Mouse (Mus musculus): ENCODE measurements around the gene Ep400. TPM values are rescaled to one million over a fixed set of nuclear protein-coding genes. Genes with fewer than 3 reads are reported as not detected.
"Not testable (repeated sequence)": the region's sequence is repeated elsewhere in the genome, so short reads cannot be mapped to it uniquely, and the experiment has no call there.

Ep400 gene
- total RNA-seq, 2 experiments from 2014 or later = 30.1 to 87.2 TPM

GRCm38 (mm10) chr5:110779998-110780760 lies 9.7 kb upstream of the Ep400 start, which contains the start of gene Pus1:
TSS of gene Pus1 (minus strand) at chr5:110780659.
- ATAC-seq (ENCODE audit: poor library complexity, severe bottlenecking) = peak; percentile 95

DNA sequence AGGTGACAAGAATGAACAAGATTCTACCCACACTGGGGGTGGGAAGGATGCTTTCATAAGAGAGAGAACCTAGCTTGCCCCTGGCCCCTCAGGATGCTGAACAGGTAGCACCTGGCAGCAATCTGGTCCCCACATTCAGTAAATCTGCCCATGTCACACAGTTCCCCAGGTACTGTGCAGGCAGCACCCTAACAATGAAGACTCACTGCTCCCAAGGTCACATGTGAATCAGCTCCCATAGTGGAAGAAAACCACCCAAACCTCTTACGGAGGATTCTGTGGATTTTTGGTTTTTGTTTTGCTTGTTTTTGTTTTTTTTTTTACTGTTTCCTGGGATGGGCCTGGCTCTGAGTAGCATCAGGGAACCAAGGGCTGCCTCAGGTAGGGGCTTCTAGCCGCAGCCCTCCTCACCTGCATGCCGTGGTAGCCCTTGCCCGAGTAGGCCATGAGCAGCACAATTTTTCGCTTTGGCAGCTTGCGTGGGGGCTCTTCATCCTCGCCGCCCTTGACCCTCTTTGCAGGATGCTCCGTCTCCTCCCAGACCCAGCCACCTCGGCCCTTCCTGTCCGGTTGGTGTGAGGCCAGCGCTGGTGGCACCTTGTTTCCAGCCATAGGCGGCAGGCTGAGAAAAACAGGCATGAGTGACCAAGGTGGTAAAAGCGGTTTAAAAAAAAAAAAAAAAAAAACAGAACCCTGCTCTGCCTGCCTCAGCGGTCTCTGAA lies 8.9 kb upstream of the Ep400 start:
- peak; percentile 19 for ATAC-seq (ENCODE audit: poor library complexity, severe bottlenecking)

DNA sequence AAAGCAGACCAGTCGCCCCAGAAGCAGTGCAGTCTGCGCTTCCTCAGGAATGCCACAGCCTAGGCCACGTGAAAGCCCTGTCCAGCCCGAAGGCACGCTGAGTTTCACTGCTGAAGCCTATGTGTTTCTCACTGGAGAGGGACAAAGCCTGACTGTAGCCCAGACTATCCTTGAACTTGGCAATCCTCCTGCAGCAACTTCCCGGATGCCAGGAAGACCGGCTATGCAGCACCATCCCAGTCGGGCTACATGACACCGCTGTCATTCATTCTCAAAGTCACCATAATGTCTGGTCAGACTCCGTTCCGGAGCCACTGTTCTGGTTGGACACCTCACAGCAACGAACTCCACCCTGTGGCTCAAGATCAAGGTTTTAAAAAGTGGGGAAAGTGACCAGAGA lies 7.7 kb upstream of the Ep400 start:
- ATAC-seq (ENCODE audit: poor library complexity, severe bottlenecking) = no peak

DNA sequence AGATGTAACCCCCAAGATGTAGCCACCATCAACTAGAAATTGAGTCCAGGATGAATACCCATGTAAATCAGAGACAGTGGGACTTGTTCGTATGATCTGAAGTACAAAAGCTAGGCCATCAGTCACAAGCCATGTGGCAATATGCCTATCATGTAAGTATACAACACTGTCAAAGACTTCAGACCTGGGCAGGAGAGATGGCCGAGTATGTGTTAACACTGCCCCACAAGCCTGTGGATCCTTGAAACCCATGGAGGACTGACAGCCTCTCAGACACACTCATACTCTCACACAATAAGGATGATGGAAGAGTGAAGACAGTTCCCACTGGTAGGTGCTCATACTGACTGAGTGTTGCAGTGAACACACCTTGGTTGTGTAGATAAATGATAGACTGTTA lies 5.6 kb upstream of the Ep400 start:
- ATAC-seq (ENCODE audit: poor library complexity, severe bottlenecking) = no peak

GRCm38 (mm10) chr5:110774511-110774910 lies 4.0 kb upstream of the Ep400 start:
- no peak for ATAC-seq (ENCODE audit: poor library complexity, severe bottlenecking)

- ATAC-seq (ENCODE audit: poor library complexity, severe bottlenecking) = not testable (repeated sequence)
Measured at GRCm38 (mm10) chr5:110772945-110773344, 2.4 kb upstream of the Ep400 start.

GRCm38 (mm10) chr5:110770031-110770445 lies 479 bp downstream of the Ep400 start:
- ATAC-seq (ENCODE audit: poor library complexity, severe bottlenecking) = peak; percentile 28

DNA sequence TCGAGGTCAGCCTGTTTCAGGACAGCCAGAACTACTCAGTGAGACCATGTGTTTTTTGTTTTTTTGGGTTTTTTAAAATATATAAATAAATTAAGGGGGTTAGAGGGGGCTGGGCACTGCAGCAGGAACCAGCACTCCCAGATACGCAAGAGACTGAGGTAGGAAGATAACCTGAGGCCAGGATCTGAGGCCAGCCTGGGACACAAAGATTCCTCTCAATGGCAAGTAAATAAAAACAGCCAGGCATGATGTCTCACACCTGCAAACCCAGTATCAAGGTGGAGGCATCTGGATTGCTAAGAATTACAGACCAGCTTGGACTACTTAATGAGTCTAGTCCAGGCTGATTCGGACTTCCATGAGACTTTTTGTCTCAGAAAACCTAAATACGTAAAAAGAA lies 1.2 kb downstream of the Ep400 start:
- ATAC-seq (ENCODE audit: poor library complexity, severe bottlenecking) = no peak

DNA sequence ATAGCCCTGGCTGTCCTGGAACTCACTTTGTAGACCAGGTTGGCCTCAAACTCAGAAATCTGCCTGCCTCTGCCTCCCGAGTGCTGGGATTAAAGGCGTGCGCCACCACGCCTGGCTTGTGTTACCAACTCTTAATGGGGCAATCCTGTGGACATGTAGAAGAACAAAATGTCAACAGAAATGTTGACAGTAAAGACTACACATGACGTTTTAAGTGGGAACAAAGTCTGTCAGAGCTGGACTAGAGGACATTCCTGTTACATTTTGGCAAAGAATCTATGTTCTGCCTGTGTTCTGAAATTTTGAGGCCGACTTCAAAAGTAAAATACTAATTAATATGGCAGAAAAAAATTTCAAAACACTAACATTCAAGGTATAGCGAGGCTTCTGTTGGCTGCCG lies 6.6 kb downstream of the Ep400 start:
- no peak for ATAC-seq (ENCODE audit: poor library complexity, severe bottlenecking)

- no peak for ATAC-seq (ENCODE audit: poor library complexity, severe bottlenecking)
Measured at GRCm38 (mm10) chr5:110745021-110745420, 25.5 kb downstream of the Ep400 start.

DNA sequence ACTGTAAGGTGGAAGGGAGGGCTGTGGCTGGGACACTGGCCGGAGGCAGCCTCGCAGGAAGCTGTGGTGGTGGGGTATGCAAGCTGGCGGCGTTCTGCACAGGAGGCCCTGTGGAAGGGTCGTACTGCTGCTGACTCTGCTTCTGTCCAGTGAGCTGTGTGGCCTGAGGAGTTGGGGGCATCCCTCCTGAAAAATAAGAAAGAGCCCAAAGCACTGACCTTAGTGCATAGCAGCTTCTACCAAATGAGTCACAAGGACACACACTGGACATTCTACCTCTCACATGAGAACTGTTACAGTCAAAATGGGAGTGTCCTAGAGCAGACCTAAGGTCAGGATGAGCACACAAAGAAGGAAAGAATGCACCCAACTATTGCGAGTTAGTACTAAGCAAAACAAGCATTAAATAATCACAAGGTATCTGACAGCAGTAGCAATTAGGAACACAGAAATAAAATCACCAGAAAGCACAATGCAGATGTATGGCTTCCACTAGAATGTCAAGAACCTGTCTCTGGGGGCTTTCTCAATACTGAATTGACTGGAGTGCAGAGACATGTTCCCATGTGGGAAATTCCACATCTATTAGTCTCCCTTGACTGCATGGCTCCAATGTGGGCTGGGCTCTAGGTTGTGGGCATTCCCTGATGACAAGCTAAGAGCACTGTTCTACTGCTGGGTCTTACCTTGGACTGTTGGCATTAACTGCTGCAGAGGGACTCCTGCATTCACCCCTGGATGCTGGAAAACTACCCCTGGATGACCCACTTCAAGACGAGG lies 30.8 kb downstream of the Ep400 start:
- no peak for ATAC-seq (ENCODE audit: poor library complexity, severe bottlenecking)

- no peak for ATAC-seq (ENCODE audit: poor library complexity, severe bottlenecking)
Measured at GRCm38 (mm10) chr5:110735606-110736005, 34.9 kb downstream of the Ep400 start.

DNA sequence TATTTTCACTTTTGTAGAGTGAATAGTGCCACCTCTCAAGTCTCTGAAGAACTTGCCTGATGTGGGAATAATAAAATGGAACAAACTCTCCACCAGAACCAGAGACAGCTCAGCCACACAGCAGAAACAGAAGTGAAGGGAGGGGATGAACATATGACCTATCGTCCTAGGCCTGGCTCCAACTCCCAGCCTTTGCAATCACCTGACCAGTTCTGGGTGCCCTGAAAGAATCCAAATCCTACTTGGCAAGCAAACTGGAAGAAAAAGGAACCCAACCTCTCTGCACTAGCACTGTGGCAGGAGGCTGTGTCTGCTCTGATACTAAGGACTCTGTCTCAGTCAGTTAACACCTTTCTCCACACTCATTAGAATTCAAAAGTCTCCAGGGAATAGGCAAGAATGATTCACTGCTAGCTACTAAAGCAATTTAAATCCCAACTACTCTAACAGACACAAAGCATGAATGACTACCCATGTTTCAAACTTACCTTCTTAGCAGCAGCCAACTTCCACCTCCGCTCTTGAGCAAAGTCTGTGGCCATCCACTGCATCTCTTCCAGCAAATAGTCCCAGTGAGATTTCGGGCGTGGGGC lies 37.2 kb downstream of the Ep400 start:
- ATAC-seq (ENCODE audit: poor library complexity, severe bottlenecking) = no peak

DNA sequence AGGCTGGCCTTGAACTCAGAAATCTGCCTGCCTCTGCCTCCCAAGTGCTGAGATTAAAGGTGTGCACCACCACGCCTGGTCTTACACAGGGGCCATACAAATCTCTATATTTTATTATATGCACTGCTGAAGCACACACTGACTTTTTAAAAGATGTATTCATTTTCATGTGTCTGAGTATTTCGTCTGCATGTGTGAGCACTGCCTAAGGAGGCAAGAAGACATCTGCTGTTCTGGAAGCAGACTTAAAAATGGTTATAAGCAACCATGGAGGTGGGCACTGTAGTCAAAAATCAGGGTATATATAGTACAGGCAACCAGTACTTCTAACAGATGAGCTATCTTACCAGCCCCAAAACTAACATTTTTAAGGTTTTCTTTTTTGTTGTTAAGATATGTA lies 39.3 kb downstream of the Ep400 start:
- no peak for ATAC-seq (ENCODE audit: poor library complexity, severe bottlenecking)

GRCm38 (mm10) chr5:110727850-110728249 lies 42.7 kb downstream of the Ep400 start:
- ATAC-seq (ENCODE audit: poor library complexity, severe bottlenecking) = no peak

DNA sequence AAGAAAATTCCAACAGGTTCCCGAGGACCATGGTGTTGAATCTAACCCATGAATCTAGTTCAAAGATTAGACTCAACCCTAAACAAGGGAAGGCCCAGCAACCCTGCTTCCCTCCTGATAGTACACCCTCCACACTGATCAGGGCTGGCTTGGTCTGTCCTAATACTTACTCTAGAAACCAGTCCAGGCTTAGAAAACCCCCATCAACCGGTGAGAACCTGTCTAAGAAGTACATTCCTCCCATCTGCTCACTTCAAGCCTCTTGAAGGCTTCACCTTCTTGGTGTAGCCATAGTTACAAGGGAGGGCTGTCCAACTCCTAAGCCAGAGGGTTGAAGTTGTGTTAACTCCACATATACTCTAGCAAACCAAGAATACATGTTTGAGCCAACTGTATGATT lies 47.0 kb downstream of the Ep400 start:
- ATAC-seq (ENCODE audit: poor library complexity, severe bottlenecking) = no peak

DNA sequence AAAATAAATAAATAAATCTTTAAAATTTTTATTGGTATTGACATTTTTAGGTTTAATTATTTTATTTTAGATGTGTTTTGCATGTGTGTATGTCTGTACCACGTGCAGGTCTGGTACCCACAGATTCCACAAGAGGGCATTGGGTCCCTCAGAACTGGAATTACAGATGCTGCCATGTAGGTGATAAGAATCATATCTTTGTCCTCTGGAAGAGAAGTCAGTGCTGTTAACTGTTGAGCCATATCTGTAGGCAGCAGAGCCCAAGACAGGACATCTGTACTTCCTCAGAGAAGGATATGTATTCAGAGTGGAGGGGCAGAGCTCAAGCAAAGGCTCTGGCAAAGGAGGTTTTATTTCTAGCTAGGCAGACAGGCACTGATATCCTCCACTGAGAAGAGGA lies 49.1 kb downstream of the Ep400 start:
- not testable (repeated sequence) for ATAC-seq (ENCODE audit: poor library complexity, severe bottlenecking)

DNA sequence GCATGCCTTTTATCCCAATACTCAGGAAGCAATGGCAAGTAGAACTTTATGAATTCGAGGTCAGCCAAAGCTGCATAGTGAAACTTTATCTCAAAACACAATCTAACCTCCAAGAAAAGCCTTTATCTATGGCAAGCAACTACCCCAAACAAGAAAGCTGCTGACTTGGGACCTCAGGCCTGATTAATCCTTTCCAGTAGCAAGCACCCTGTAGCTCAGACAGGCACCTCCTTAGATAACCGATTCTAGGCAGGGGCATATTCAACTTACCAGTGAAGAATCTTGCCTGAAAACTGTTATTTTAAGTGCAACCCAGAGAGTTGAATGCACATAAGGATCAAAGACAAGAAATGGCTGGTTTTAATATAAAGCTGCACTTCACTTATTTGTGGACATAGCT lies 59.1 kb downstream of the Ep400 start:
- no peak for ATAC-seq (ENCODE audit: poor library complexity, severe bottlenecking)

DNA sequence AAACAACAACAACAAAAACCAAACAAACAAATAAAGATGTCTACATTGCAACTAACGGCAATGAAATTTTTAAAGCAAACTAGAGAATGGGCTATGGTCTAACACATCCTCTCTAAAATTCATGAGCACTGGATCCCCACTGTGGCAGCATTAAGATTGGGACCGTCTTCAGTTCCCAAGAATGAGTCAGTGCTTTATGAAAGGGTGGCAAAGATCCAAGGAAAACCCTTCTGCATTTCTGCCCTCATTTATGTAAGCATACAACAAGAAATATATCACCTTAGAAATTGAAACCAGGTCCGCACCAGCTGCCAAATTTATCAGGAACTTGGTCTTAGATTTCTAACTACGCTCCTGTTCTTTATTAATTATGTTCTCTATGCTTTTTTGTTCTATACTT lies 61.3 kb downstream of the Ep400 start:
- no peak for ATAC-seq (ENCODE audit: poor library complexity, severe bottlenecking)

DNA sequence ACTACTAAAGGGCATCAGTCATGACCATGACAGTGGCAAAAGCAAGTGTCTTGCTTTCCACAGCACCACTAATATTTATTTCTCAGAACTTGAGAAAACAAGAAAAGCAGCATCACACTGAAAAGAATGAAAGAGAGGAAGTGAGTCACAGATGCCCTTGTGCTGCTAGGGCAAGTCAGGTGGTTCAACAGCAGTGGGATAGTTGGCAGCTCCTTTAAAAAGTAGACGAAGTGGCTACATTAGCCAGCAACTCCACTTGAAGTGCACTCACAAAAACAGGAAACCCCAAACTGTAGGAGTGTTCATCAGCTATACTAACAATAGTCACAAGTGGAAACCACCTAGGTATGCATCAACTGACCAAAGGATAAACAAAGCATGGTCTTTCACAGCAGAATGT lies 66.5 kb downstream of the Ep400 start:
- ATAC-seq (ENCODE audit: poor library complexity, severe bottlenecking) = no peak

- ATAC-seq (ENCODE audit: poor library complexity, severe bottlenecking) = no peak
Measured at GRCm38 (mm10) chr5:110698617-110699016, 71.9 kb downstream of the Ep400 start.

All from megakaryocyte, adult 5-6 weeks (primary cell).